Mouse (Mus musculus) heart, postnatal 0 days (tissue): ENCODE measurements around the gene Exosc3. TPM values are rescaled to one million over a fixed set of nuclear protein-coding genes. Genes with fewer than 3 reads are reported as not detected.
A peak's percentile ranks its signal among the peaks of the same experiment; 100 is the strongest.
"Not testable (repeated sequence)": the region's sequence is repeated elsewhere in the genome, so short reads cannot be mapped to it uniquely, and the experiment has no call there.

ENCODE experiments used
- ATAC-seq: fragments of 200-750 bp; cut with Nextera tagmentation; 2 replicates; pipeline ENCODE4 v1.8.0; 2017; ENCODE audit warnings: low read depth, moderate number of reproducible peaks, moderate library complexity; ENCODE audit not compliant: insufficient read depth
- DNase-seq: peaks from one replicate; pipeline ENCODE4 v3.0.0-alpha.2; 2016; ENCODE audit warnings: low spot score
- H3K27ac ChIP-seq: fragments of 300-500 bp; sonication (generic); 2 replicates; pipeline ENCODE4 v1.5.1; 2014; ENCODE audit warnings: low read depth, mild to moderate bottlenecking
- H3K27me3 ChIP-seq: fragments of 300-500 bp; sonication (generic); 2 replicates; pipeline ENCODE4 v1.6.1; 2014; ENCODE audit warnings: low read length, mixed read lengths; ENCODE audit not compliant: control insufficient read depth, insufficient read depth
- H3K36me3 ChIP-seq: fragments of 300-500 bp; sonication (generic); replicated peaks from 2 replicates; pipeline ENCODE4 v1.6.1; 2014; ENCODE audit warnings: low read length, mixed read lengths; ENCODE audit not compliant: control insufficient read depth, insufficient read depth
- H3K4me1 ChIP-seq: fragments of 300-500 bp; sonication (generic); 2 replicates; pipeline ENCODE4 v1.6.1; 2014; ENCODE audit warnings: antibody characterized with exemption; ENCODE audit not compliant: control insufficient read depth, insufficient read depth
- H3K4me2 ChIP-seq: fragments of 300-500 bp; sonication (generic); 2 replicates; pipeline ENCODE4 v1.6.1; 2014; ENCODE audit warnings: low read depth, mild to moderate bottlenecking, low read length, moderate library complexity
- H3K4me3 ChIP-seq: fragments of 300-500 bp; sonication (generic); 2 replicates; pipeline ENCODE4 v1.5.1; 2014; ENCODE audit warnings: low read depth, low read length
- H3K9ac ChIP-seq: fragments of 300-500 bp; sonication (generic); replicated peaks from 2 replicates; pipeline ENCODE4 v1.6.1; 2014; ENCODE audit warnings: low read depth, low read length, mixed read lengths
- H3K9me3 ChIP-seq: fragments of 300-500 bp; sonication (generic); replicated peaks from 2 replicates; pipeline ENCODE4 v1.6.1; 2016; ENCODE audit warnings: low read length; ENCODE audit not compliant: control insufficient read depth
- CTCF ChIP-seq: IDR thresholded peaks from 2 replicates; pipeline ENCODE4 v1.5.1; 2016; ENCODE audit warnings: antibody characterized with exemption, control low read depth, low read depth
- EP300 ChIP-seq: IDR thresholded peaks from 2 replicates; pipeline ENCODE4 v1.6.1; 2016; ENCODE audit warnings: antibody characterized with exemption, low read depth
- WGBS: fragments of 180-500 bp; shearing (Covaris S2); extraction: QIAGEN DNeasy Blood & Tissue Kit; methylation state at CpG from one replicate; pipeline ENCODE4 v1.1.7; 2014; 5-methylcytosine and 5-hydroxymethylcytosine counted together
- polyA plus RNA-seq: library from polyadenylated mRNA; unstranded; fragments of >200 nt; fragmentation: Nextera tagmentation; extraction: Ambion mirVana; gene quantifications from 2 replicates; pipeline ENCODE4 v1.2.1, GENCODE M21; 2015
- total RNA-seq: library from RNA; depleted of rRNA; stranded (reverse); fragments of >200 nt; gene quantifications from 2 replicates; pipeline ENCODE4 v1.2.3, GENCODE M21; 2014; ENCODE audit warnings: low replicate concordance; rRNA removed

Exosc3 gene
- 20.6 and 29.2 TPM in 2 replicates for total RNA-seq
- polyA plus RNA-seq = 24.2 and 25.8 TPM in 2 replicates

- peak; percentile 25 for DNase-seq
- no peaks in the 10 kb centered on the region for H3K27me3 ChIP-seq
- H3K4me3 ChIP-seq = peak within 1 kb of the TSS; percentile 74
- peaks cover 11% of the 10 kb centered on the region; the same call in 1 of the 2 replicates for H3K4me1 ChIP-seq
- peak within 1 kb of the TSS; percentile 95 for H3K27ac ChIP-seq
- peaks cover 9% of the 10 kb centered on the region for H3K36me3 ChIP-seq
- WGBS = under 1% methylated on average over 76 of the region's 76 CpGs
- peak; percentile 84 for ATAC-seq
- TF ChIP-seq EP300 (no peak), CTCF (no peak)
- H3K4me2 ChIP-seq = peak within 1 kb of the TSS; percentile 90
- no peaks in the 10 kb centered on the region for H3K9me3 ChIP-seq
- peak within 1 kb of the TSS; percentile 87 for H3K9ac ChIP-seq
These were observed at the start of gene Exosc3 for GRCm38 (mm10) chr4:45342286-45343155. Exosc3 (minus strand) TSS chr4:45342732.

- no peak overlapping the region for H3K27ac ChIP-seq
- ATAC-seq (no peak), DNase-seq (no peak)
- no peaks in the 10 kb centered on the region for H3K9me3 ChIP-seq
- H3K4me1 ChIP-seq = no peaks in the 10 kb centered on the region
- H3K4me3 ChIP-seq = no peak overlapping the region
- TF ChIP-seq CTCF = peak; percentile 25; the same call in 1 of the 2 replicates
- no peak for TF ChIP-seq EP300
- no peaks in the 10 kb centered on the region for H3K27me3 ChIP-seq
- H3K9ac ChIP-seq = no peak overlapping the region
- no peaks in the 10 kb centered on the region for H3K36me3 ChIP-seq
- no peak overlapping the region for H3K4me2 ChIP-seq
- WGBS = 67% methylated on average over 4 of the region's 4 CpGs
These were observed 49.6 kb upstream of the Exosc3 start for GRCm38 (mm10) chr4:45392099-45392498.

- WGBS = 96% methylated on average over 5 of the region's 5 CpGs
- ATAC-seq, H3K4me1 ChIP-seq, H3K4me2 ChIP-seq, H3K4me3 ChIP-seq, H3K27me3 ChIP-seq, H3K27ac ChIP-seq, DNase-seq, H3K36me3 ChIP-seq, H3K9me3 ChIP-seq, H3K9ac ChIP-seq: not testable (repeated sequence)
These were observed 44.8 kb upstream of the Exosc3 start for GRCm38 (mm10) chr4:45387296-45387695.

- 28% methylated on average over 2 of the region's 2 CpGs for WGBS
These were observed 39.6 kb upstream of the Exosc3 start for GRCm38 (mm10) chr4:45382133-45382532.

GRCm38 (mm10) chr4:45380903-45381580 lies 38.5 kb upstream of the Exosc3 start:
- not testable (repeated sequence) for H3K36me3 ChIP-seq, H3K4me1 ChIP-seq, H3K9ac ChIP-seq, ATAC-seq, H3K27ac ChIP-seq, H3K9me3 ChIP-seq, DNase-seq, H3K4me3 ChIP-seq, H3K4me2 ChIP-seq, H3K27me3 ChIP-seq
- 84% methylated on average over 10 of the region's 10 CpGs for WGBS

More at GRCm38 (mm10) chr4:45382133-45382532, 39.6 kb upstream of the Exosc3 start:
- H3K4me2 ChIP-seq, H3K4me3 ChIP-seq, ATAC-seq, H3K27ac ChIP-seq, H3K9ac ChIP-seq, H3K9me3 ChIP-seq, H3K27me3 ChIP-seq, H3K4me1 ChIP-seq, H3K36me3 ChIP-seq, DNase-seq: not testable (repeated sequence)
